Mouse (Mus musculus) frontal cortex, postnatal 25 days (tissue): Measurements from ENCODE around the gene Relch.
"Not testable (repeated sequence)": the region's sequence is repeated elsewhere in the genome, so short reads cannot be mapped to it uniquely, and the experiment has no call there.

ENCODE experiments used
- DNase-seq, 2 experiments: peaks; one replicate each; pipeline ENCODE4 v3.0.0; 2022; ENCODE audit warnings: low spot score in 2 of 2

Relch gene

DNA sequence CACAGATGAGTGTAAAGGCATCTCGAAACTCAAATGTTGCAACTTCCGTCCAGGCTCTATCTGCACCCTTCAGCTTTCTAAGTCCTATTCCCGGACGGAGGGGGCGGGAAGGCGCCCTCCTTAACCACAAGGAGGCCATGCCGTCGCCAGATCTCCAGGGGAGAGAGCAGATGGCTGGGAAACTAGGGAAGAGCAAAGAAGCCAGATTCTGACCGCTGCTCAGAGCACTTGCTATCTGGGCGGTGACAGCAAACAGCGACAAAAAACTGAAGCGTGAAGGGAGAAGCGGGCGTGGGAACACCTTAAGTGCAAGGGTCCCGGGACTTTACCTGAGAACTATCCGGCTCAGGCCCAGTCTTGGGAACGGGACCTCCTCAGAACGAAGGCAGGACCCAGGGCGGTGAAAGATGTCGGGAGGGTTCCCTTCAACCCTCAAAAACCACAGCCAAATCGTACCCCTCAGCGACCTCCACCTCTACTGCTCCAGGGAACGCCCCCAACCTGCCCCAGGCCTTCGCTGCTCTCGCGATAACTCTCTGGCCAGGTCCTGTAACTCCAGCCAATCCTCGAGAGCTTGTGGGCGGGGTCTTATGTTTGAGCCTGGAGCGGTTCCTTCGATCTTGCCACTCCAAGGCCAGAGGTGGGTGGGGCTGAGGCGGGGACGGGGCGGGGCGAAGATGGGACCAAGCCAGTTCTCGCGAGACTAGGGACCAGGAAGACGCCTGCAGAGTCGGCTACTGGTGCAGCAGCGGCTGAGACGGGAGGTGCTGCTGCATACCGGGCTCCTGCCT, at the start of gene Relch, which contains the start of gene Pign:
Gene Relch, plus strand, starts transcription at position 691 of the 791 bp plus-strand sequence.
Gene Pign, minus strand, starts transcription at position 507 of the 791 bp plus-strand sequence.
- peak; percentile 82 to 94 for DNase-seq

DNA sequence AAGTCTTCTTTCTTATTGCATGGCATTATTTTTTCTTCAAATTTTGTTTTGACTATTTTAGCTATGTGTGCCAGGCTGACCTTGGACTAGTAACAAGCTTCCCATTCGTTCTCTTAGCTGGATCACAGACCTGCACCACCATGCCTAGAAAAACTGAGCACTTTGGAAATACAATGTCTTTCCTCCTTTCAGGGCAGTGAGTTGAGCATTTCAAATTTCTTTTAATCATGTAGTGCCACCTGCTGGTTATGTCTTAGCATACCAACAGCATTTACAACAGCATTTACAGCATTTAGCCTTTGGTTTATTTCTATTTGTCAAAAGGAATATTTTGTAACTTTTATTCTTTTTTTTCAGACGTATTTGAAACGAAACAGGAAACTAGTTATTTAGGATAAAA, 33.2 kb upstream of the Relch start:
- no peak for DNase-seq

DNA sequence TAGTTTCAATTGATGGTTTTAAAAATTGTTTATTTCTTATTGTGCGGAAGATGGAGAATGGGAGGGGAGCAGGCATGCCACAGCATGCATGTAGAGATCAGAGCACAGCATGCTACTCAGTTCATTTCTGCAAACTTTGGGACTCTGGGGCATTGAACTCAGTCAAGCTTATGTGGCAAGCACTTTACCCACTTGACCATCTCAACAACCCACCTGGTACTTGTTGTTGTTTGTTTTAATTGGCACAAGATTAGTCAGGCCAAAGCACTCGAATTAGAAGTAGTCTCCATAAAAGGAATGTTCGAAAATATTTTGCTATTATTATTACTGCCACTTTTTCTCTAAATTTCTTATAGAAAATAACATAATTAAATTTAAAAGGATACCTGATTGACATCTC, 19.6 kb upstream of the Relch start:
- no peak for DNase-seq

DNA sequence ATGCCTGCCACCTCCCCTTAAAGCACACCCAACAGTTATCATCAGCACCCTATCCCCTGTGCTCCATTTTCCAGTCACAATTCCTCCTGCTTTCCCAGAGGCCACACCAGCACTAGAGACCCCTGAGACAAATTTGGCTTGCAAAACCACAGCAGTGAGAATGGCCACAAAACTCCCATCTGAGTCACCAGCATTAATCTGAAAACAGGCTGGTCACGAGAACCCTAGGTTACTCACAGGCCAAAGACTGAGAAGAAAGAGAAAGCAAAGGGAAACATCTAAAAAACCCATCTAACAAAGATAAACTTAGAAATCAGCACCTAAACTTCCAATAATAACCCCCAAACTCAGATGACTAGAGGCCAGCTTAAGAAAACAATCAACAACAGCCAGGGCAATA, 13.0 kb upstream of the Relch start:
- DNase-seq, result no peak

DNA sequence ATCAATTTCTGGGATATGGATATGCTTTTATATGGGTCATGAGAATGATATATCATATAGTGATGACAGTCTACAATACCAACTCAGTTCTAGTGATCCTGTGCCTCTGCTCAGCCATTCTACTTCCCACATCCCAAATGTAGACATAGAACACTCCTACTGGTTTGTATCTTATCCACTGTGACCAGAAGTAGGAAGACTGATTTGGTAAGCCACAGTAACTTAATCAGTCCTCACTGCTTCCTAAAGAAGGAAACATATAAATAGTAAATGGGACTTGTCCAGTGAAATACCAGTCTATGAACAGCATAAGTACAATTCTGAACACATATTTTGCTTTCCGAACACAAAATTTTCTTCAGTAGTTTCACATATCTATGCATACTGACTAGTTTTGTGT, 9.7 kb upstream of the Relch start:
- no peak for DNase-seq

DNA sequence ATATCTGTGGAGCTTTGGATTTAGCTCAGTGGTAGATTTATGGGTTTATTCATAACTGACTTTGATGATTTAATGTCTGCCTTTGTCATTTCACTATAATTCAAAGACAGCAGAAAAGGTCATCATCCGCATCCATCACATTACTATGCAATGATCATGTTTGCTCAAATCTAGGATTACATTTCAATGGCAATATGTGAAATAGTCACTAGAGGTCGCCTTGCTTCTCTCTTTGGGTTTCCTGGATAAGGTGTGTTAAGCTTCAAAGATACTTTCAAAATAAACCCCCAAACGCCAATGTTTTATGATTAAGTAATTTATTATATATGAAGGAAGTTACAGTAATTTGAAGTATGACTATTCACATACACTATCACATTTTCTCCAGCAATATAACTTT, 3.6 kb upstream of the Relch start:
- DNase-seq, result no peak

DNA sequence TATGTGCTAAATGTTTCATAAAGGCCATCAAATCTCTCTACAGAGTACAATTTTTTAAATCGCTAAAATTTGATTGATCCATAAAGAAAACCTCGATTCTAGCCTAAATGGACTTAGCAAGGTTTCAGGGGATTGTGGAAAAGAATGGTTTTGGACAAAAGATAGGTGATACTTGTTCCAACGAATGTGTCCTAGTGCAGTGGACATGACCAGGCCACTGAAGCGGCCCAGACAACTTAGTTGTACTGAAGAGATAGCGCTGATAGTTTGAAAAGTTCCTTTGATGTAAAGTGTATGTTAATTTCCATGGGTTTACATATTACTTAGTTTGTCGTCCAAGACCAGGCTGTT, 866 bp upstream of the Relch start:
- no peak for DNase-seq

DNA sequence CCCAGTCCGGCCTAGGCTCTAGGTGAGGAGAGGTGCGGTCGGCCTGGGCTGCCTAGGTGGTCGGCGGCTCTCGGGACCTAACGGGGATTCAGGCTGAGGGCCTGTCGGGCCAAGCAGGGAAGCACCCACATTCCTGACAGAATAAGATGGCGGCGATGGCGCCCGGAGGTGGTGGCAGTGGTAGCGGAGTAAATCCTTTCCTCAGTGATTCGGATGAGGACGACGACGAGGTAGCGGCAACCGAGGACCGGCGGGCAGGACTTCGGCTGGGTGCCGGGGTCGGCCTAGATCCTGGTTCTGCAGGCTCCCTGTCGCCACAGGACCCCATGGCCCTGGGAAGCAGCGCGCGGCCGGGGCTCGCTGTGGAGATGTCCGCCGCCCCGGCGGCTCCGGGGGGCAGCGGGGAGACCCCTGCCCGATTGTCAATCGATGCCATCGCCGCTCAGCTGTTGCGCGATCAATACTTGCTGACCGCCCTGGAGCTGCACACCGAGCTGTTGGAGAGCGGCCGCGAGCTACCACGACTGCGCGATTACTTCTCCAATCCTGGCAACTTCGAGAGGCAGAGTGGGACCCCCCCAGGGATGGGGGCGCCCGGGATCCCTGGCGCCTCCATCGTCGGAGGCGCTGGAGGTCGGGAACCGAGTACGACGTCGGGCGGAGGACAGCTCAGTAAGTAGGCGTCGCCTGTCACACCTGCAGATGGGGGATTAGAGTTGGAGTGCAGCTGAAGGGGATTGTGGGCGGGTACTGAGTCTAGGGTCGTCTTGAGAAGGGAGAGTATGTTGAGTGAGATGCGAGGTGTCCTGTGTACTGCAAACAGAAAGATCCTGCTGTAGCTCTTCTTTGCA, 526 bp downstream of the Relch start:
- peak in 1 of 2 experiments; percentile 9 for DNase-seq

DNA sequence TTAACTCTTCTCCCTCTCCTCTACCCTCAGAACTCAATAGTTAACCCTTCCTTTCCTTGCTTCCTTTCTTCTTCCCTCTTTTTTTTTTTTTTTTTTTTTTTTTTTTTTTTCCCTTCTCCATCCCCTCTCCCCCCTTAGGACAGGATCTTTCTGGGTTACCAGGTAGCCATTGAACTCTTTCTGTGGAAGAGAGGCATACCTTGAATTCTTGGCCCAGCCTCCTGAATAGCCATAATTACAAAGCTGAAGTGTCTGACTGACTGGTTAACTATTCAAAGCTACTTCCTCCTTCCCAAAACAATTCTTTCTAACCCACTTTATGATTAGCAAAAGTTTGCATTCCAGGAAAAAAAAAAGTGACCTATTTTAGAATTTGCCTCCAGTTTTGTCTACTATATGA, 6.0 kb downstream of the Relch start:
- no peak for DNase-seq

DNA sequence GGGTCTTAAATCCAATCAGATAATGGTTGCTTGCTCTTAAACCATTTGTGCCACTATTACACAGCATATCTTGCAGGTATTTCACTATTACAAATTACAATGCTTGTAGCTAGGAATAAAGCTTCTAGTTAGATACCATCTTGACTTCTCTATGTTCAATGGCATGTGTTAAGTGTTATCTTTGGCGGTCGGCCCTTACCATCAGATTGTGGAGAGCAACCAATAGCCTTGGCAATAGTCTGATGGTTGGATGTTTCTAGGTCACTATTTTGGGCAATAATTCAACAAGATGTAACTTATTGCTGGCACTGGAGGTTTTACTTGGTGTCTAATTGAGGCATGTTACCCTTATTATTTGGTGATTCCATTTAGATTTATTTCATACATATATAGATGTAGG, 11.1 kb downstream of the Relch start:
- no peak for DNase-seq

DNA sequence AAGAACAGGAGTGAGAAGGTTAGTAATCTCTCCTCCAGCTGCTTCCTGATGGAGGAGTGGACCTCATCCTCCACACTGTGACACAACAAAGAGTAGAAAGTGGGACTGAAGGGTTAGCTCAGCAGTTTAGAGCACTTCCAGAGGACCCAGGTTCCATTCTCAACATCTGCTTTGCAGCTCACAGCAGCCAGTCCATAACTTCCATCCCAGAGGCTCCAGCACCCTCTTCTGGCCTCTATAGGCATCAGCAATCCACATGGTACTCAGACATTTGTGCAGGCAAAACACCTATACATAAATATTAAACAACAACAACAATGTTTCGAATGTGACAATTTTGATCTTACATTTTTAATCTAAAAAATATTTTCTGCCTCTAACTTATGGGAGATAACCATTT, 16.9 kb downstream of the Relch start:
- no peak for DNase-seq

DNA sequence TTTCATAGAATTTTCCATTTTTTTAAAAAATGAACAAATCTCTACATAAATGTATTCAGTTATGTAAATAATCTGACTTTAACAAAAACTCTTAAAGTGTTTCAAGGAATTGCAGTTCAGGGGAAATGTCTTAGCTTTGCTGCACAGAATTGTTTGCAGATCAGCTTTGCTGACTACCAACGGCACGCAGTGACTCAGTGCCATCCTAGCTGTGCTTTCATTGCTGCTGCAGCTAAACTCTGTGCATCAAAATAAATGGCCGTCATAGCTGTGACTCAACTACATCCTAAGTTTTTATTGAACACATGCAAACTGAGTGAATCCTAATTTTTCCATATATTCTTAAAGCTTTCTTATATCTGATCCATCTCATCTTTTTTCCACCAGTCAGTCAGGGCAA, 21.8 kb downstream of the Relch start:
- DNase-seq, result no peak

DNA sequence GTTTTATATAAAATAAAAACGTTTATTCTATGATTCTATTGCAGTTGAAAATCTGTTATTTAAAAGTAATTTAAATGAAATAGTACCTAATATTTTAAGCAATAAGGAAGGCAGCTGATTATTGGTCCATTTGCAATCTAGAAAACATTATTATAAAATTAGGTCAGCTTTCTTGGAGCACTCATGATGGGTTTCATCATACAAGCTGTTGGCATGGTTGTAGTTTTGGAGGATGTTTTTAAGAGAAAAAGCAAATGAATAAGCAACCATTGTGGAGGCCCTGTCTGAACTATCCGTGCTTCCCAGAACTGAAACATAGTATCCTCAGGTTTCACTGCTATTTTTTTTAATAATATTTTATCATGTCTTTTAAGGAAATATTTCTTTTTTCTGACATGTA, 31.9 kb downstream of the Relch start:
- DNase-seq, result no peak

DNA sequence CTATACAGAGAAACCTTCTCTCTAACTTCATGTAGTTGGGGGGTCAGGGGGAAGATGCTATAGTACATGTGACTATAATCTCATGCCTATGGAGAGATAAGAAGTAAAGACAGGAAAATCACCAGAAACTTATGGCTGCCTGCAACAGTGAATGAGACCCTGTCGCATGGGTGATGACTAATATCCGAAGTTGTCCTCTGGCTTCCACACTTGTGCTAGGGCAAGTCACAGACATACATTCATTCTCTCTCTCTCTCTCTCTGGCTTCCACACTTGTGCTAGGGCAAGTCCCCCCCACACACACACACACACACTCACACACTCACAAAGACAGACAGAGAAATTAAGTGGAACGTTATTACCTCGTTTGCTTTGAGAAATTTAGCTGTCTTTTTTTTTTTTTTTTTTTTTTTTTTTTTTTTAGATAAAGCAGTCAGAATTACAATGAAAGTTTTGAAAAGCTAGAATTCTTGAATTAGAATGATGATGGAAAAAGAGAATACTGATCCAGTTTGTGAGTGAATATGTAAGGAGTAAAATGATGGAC, 37.4 kb downstream of the Relch start:
- no peak for DNase-seq

DNA sequence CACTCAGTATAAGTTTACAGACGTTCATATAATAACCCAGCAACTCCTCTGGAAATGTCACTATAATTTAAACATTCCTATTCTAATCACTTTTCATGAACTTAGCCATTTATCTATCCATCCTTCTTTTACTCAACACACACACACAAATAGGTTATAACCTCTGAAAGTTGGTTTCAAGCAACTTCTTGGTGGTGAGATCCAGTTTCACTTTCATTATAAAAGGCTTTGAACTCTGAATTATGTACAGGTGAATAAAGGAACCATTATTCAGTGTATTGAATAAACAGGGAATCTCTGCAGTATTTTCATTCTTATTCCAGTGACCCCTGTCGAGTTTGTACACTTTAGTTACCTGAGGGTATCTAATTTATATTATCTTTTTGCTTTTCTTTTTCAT, 45.8 kb downstream of the Relch start:
- DNase-seq, result no peak

DNA sequence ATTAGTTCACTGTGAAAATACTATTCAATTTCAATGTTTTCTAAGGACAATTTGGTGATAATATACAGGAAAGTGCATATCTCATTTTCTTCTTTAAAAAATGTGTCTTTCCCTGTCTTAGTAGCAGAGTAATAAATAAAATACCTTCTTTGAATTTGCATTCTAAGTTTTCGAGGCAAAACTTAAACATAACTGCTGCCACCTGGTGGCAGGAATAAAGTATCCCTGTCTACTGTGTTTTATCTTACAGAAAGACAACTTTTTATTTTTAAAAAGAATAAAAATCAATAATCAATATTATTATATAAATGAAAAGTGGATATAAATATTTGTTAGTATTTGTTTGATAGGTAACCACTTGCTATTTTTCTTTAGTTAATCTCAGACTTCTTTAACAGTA, 47.6 kb downstream of the Relch start:
- DNase-seq, result no peak

DNA sequence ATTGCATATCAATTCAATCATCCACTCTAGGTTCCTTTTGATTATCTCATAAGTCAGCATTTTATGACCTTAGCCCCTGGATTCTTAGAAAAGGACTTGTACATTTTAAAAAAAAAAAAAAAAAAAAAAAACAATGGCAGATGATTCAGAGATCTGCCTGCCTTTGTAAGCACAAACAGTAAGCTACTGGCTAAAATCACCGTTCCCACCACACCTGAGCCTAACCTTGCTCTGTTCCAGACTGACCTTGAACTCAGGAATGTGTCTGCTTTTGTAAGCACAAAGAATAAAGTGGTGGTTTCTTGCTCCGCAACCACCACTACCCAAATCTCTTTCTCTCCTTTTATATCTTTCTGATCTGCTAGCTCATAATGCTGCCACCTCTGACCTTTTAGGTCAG, 49.2 kb downstream of the Relch start:
- DNase-seq, result no peak

DNA sequence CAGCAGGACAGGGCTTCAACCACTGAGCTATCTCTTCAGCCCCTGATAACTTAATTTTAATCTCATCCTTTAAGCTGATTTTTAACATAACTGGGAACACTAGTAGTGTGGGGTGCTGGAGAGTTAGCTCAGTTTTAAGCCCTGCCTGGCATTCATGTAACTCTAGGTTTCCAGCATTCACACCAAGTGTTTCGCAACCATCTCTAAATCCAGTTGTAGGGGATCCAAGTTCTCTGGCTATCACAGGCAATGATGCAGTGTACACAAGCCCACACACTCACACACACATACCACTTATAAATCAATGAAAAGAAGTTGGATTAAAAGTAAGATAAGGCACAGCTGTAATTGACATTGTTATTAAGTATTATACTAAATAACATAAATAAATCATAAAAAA, 54.7 kb downstream of the Relch start:
- DNase-seq, result no peak

DNA sequence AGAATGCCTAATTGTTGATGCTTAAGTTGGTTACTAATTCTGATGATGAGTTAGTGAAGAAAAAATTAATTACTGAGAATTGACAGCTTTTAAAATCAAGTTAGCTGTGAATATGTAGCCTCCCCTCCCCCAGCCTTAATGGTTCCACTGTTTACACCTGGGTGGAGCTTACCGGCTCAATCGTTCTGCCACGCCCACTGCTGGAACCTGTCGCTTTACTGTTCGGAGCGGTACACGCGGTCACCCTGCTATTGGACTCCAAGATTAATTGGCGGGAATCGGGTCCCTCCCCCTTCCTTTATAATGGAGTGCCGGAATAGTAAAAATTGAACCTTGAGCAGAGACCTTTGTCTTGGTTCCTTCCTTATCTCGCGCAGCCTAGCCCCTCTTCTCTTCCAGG, 65.6 kb downstream of the Relch start:
- DNase-seq, result not testable (repeated sequence)

DNA sequence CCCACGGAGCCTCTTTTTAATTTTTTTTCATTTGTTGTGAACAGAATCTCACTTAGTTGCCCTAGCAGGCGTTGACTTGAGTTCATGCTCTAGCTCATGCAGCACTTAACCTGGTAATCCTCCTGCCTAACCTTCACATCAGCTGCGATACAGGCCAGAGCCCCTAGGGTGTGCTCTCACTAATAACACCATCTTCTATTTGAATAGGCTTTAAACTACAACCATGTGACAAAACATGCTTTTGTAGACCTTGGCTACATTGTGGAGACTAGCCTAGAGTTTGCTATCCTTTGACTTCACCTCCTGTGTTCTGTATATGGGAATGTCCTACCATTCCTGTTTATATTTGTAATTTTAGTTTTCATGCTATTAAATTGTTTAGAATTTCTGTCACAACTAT, 71.7 kb downstream of the Relch start:
- no peak for DNase-seq

DNA sequence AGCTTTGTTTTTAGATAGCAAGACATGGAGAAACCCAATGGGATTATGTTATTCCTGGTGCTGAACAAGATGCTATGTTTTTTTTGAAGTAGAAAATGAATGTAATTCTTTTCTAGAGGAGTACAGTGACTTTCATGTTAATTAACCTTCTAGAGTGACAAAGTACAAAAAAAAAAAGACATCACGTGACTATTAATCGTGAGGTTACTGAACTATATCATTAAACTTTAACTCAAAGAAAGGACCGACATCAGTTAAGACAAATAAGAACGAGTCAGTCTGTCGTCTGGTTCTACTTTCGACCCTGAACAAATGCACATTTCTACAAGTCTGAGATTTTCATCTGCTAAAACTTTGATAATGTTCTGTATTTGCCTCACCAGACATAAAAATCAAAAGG, 74.7 kb downstream of the Relch start:
- no peak for DNase-seq

DNA sequence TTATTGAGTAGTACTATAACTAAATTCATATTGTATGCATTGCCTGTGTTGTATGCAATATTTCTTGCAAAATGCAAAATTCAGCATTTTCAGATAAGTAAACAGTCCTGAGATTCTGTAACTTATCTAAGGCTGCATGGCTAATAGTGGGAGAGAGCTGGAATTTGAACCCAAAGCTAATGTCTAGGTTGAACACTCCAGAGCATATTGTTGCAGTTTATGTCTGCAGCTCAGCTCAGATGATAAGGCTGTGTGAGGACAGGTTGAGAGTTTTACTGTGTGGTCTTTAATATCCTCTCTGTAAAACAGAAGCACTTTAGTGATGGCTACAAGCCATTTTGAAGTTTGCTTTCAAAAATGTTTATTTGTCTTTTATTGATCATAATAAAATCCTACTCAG, 75.8 kb downstream of the Relch start:
- no peak for DNase-seq

DNA sequence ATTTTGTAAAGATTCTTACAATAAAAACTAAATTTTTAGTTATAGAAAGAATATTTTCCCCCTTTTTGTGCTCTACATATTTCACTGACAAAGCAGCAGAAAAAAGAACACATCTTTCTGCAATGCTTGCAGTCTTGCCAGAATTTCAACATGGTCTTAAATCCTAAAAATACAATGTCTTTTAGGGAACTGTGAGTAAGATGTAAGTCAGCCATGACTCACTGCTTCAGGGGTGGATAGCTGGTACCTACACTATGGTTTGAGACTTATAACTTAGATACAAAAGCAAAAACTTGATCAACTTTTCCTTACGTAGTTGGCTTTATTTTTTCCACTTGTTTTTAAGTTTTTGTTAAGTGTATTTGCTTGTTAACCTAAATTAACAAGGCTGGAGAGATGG, 78.8 kb downstream of the Relch start:
- DNase-seq, result no peak
